Mouse (Mus musculus) E14TG2a.4 (cell line): ENCODE data around the gene Gm45717.

Experiments
- CTCF ChIP-seq: conservative IDR thresholded peaks from 2 replicates; pipeline ENCODE4 v1.5.1; 2014; ENCODE audit warnings: low read length
- NANOG ChIP-seq: IDR thresholded peaks from 2 replicates; pipeline ENCODE4 v1.6.1; 2014; ENCODE audit warnings: borderline replicate concordance, low read length, mixed read lengths

- TF ChIP-seq CTCF (no peak), NANOG (no peak)
Observed at GRCm38 (mm10) chr7:140997817-140998216, 42.1 kb upstream of the Gm45717 start.
